Mouse (Mus musculus) CH12.LX (cell line): ENCODE data around the gene Mt1. TPM values are rescaled to one million over a fixed set of nuclear protein-coding genes. Genes with fewer than 3 reads are reported as not detected.

ENCODE experiments used
- DNase-seq: peaks from one replicate; pipeline ENCODE4 v3.0.0-alpha.2; 2013; ENCODE audit errors: extremely low read depth
- H3K27ac ChIP-seq: 2 replicates; pipeline ENCODE4 v1.5.1; 2012; ENCODE audit warnings: low read depth, mild to moderate bottlenecking, control low read depth, moderate library complexity; ENCODE audit not compliant: insufficient read depth
- H3K27me3 ChIP-seq: replicated peaks from 2 replicates; pipeline ENCODE3; 2012; ENCODE audit warnings: inconsistent platforms
- H3K36me3 ChIP-seq, 2 experiments: replicated peaks in 1 of 2; 2 replicates each; pipeline versions ENCODE3 to v1.6.1; 2012; ENCODE audit warnings: inconsistent platforms in 1 of 2, low read length in 1 of 2, mild to moderate bottlenecking in 1 of 2, mixed read lengths in 1 of 2, moderate library complexity in 1 of 2; ENCODE audit not compliant: control insufficient read depth in 1 of 2, insufficient read depth in 1 of 2
- H3K4me1 ChIP-seq, 2 experiments: 2 replicates each; pipeline ENCODE4 v1.6.1; 2012; ENCODE audit warnings: inconsistent platforms in 1 of 2, moderate library complexity in 1 of 2; ENCODE audit not compliant: insufficient read depth in 2 of 2, control insufficient read depth in 1 of 2
- H3K4me2 ChIP-seq: 2 replicates; pipeline ENCODE4 v1.6.1; 2012; ENCODE audit warnings: low read depth, mild to moderate bottlenecking, control low read depth; ENCODE audit not compliant: poor library complexity, insufficient read depth, severe bottlenecking
- H3K4me3 ChIP-seq, 3 experiments: fragments of 150-350 bp in 1 of 3; sonication (generic) in 1 of 3; replicated peaks in 1 of 3; 2 replicates each; pipeline versions ENCODE3 to v1.5.1; 2011 to 2012; ENCODE audit warnings: low read depth in 2 of 3, low read length in 2 of 3, mild to moderate bottlenecking in 2 of 3, moderate library complexity in 2 of 3, control low read depth in 1 of 3, improper control_type of control experiment in 1 of 3, inconsistent platforms in 1 of 3, mixed read lengths in 1 of 3; ENCODE audit not compliant: poor library complexity in 1 of 3
- H3K79me2 ChIP-seq: replicated peaks from 2 replicates; pipeline ENCODE4 v1.6.1; 2012; ENCODE audit warnings: mild to moderate bottlenecking, moderate library complexity; ENCODE audit not compliant: control insufficient read depth, poor library complexity, insufficient read depth, severe bottlenecking; ENCODE audit errors: extremely low read depth
- H3K9ac ChIP-seq: 2 replicates; pipeline ENCODE4 v1.6.1; 2012; ENCODE audit warnings: low read depth, mild to moderate bottlenecking, control low read depth, moderate library complexity; ENCODE audit not compliant: insufficient read depth
- H3K9me3 ChIP-seq: replicated peaks from 2 replicates; pipeline ENCODE3; 2012; ENCODE audit warnings: low read length, inconsistent platforms, mixed read lengths
- BHLHE40 ChIP-seq: IDR thresholded peaks from 2 replicates; pipeline ENCODE4 v1.6.1; 2011; ENCODE audit warnings: mild to moderate bottlenecking, low read depth, low read length, improper control_type of control experiment
- CHD1 ChIP-seq: IDR thresholded peaks from 2 replicates; pipeline ENCODE4 v1.6.1; 2012; ENCODE audit warnings: low read depth, low read length, improper control_type of control experiment, inconsistent platforms
- CHD2 ChIP-seq: IDR thresholded peaks from 2 replicates; pipeline ENCODE4 v1.6.1; 2011; ENCODE audit warnings: low read length, improper control_type of control experiment
- EP300 ChIP-seq: IDR thresholded peaks from 2 replicates; pipeline ENCODE4 v1.6.1; 2011; ENCODE audit warnings: low read length, improper control_type of control experiment
- ETS1 ChIP-seq: conservative IDR thresholded peaks from 2 replicates; pipeline ENCODE4 v1.6.1; 2012; ENCODE audit warnings: low read depth, mild to moderate bottlenecking, inconsistent platforms, low read length, improper control_type of control experiment, moderate library complexity
- GABPA ChIP-seq: IDR thresholded peaks from 2 replicates; pipeline ENCODE4 v1.6.1; 2012; ENCODE audit warnings: low read depth, low read length, improper control_type of control experiment, inconsistent platforms; ENCODE audit not compliant: insufficient replicate concordance
- JUN ChIP-seq: IDR thresholded peaks from 2 replicates; pipeline ENCODE4 v1.6.1; 2011; ENCODE audit warnings: low read depth, mild to moderate bottlenecking, low read length, improper control_type of control experiment, moderate library complexity; ENCODE audit not compliant: insufficient read depth
- KAT2A ChIP-seq: IDR thresholded peaks from 2 replicates; pipeline ENCODE4 v1.6.1; 2012; ENCODE audit warnings: low read length, improper control_type of control experiment, inconsistent platforms; ENCODE audit not compliant: insufficient replicate concordance
- MAFK ChIP-seq: IDR thresholded peaks from 2 replicates; pipeline ENCODE4 v1.6.1; 2011; ENCODE audit warnings: low read length, improper control_type of control experiment; ENCODE audit not compliant: insufficient replicate concordance
- MAX ChIP-seq: IDR thresholded peaks from 2 replicates; pipeline ENCODE4 v1.6.1; 2011; ENCODE audit warnings: low read length, improper control_type of control experiment
- MAZ ChIP-seq: IDR thresholded peaks from 2 replicates; pipeline ENCODE4 v1.6.1; 2012; ENCODE audit warnings: low read depth, mild to moderate bottlenecking, inconsistent platforms, low read length, improper control_type of control experiment, moderate library complexity
- NELFE ChIP-seq: IDR thresholded peaks from 2 replicates; pipeline ENCODE4 v1.6.1; 2011; ENCODE audit warnings: low read depth, low read length, improper control_type of control experiment
- NRF1 ChIP-seq: IDR thresholded peaks from 2 replicates; pipeline ENCODE4 v1.6.1; 2014; ENCODE audit warnings: low read depth, mild to moderate bottlenecking, inconsistent platforms, low read length, improper control_type of control experiment, moderate library complexity
- POLR2AphosphoS2 ChIP-seq: IDR thresholded peaks from 2 replicates; pipeline ENCODE4 v1.6.1; 2011; ENCODE audit warnings: low read depth, low read length, improper control_type of control experiment
- SIN3A ChIP-seq: IDR thresholded peaks from 2 replicates; pipeline ENCODE4 v1.6.1; 2012; ENCODE audit warnings: low read length, improper control_type of control experiment, inconsistent platforms
- TCF12 ChIP-seq: IDR thresholded peaks from 2 replicates; pipeline ENCODE4 v1.6.1; 2014; ENCODE audit warnings: low read depth, mild to moderate bottlenecking, inconsistent platforms, low read length, improper control_type of control experiment
- UBTF ChIP-seq: IDR thresholded peaks from 2 replicates; pipeline ENCODE4 v1.6.1; 2012; ENCODE audit warnings: low read depth, mild to moderate bottlenecking, inconsistent platforms, low read length, improper control_type of control experiment, moderate library complexity
- USF1 ChIP-seq: IDR thresholded peaks from 2 replicates; pipeline ENCODE4 v1.6.1; 2014; ENCODE audit warnings: low read depth, mild to moderate bottlenecking, inconsistent platforms, low read length, improper control_type of control experiment
- ZMIZ1 ChIP-seq: IDR thresholded peaks from 2 replicates; pipeline ENCODE4 v1.6.1; 2012; ENCODE audit warnings: low read depth, mild to moderate bottlenecking, inconsistent platforms, low read length, improper control_type of control experiment
- ZNF384 ChIP-seq: IDR thresholded peaks from 2 replicates; pipeline ENCODE4 v1.6.1; 2012; ENCODE audit warnings: low read depth, low read length, improper control_type of control experiment, inconsistent platforms
- dilution Hi-C: fragments of 300-500 bp; cut with MboI; formaldehyde crosslinking; loops from 2 replicates; pipeline ENCODE4 v1.14.3; 2020; ENCODE audit warnings: low sequenced_read_pairs; ENCODE audit not compliant: extremely low pct_unique_long_range_greater_than_20kb, extremely low pct_ligation_motif_present
- in situ Hi-C: fragments of 300-500 bp; cut with MboI; formaldehyde crosslinking; loops from 3 replicates; pipeline ENCODE4 v1.14.3; 2019; ENCODE audit warnings: low sequenced_read_pairs, low pct_ligation_motif_present, low pct_unique_long_range_greater_than_20kb, mixed read lengths
- polyA plus RNA-seq: library from polyadenylated mRNA; unstranded; fragments of >175 nt; gene quantifications from 2 replicates; pipeline ENCODE4 v1.2.1, GENCODE M21; 2012; ENCODE audit warnings: low read depth; ENCODE audit not compliant: insufficient read length
- total RNA-seq, 2 experiments: library from RNA; depleted of rRNA; stranded (reverse); fragments of 300-350 nt in 1 of 2; fragments of >200 nt in 1 of 2; gene quantifications; 2 replicates each; pipeline ENCODE4 v1.2.3; 2012 to 2014

The Mt1 gene
- total and polyA plus RNA-seq, 3 experiments, result 19.9 to 239 (median 62.7) TPM

DNA sequence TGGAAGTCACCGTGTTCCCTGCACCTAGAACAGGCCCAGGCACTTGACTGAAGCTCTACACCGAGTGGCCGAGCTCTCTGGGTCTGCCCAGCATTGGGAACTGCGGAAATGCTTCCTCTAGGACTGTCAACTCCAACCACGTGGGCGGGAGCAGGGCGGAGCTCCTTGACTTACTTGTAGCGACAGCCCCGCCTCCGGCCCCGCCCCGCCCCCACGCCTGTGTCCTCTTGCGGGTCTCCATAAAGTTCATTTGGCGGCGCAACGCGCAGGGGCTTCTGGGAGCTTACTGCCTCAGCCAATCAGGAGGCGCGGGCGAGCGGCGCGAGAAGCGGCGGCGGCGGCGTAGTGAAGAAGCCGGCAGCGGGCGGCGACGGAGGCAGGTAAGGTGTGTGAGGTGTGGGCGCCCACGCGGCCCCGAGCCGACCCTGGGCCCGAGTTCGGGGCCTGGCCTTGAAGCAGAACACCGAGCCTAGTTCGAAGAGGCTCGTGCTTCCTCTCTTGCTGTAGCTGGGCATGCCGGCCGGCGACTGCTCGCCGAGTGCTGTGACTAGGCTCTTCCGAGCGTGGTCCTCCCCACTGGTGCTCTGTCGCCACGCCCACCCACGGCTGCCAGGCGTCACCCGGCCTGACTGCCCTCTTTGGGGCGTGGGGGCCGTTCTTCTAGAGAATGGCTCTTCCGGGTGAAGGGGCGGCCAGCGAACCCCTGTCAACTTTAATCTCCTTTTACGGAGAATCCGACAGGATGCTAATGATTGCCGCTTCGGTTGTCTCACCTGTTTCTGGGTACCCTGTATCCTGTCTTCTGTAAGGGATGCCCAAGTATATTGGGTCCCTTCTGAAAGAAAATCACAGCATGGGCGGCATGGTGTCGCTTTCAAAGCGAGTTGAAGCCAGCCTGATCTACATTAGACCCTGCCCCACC is 35.6 kb downstream of the Mt1 start, which contains the start of gene Nup93 (continued):
- TF ChIP-seq ZMIZ1, result peak; percentile 62; the same call in 1 of the 2 replicates
- TF ChIP-seq, all 38 proteins: peak for 13

DNA sequence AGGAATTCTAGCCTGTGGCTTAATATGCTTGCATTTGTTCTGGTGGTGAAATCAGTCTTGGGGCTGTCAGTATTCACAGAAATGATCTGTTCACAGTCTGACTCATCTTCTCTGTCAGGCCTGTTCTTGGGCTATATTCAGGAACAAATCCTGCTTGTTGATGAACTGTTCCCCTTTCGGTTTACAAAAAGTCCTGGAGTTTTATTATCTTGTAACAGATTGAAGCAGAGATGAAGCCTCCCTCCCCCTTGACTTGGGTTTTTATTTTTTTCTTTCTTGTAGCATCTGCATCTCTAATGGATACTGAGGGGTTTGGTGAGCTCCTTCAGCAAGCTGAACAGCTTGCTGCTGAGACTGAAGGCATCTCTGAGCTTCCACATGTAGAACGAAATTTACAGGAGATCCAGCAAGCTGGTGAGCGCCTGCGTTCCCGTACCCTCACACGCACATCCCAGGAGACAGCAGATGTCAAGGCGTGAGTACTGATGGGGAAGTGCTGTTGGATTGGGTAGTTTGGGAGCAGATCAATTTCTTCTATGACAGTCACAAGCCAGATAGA is 48.6 kb downstream of the Mt1 start:
- H3K9me3 ChIP-seq, result no peaks in the 10 kb centered on the region
- no peak overlapping the region for H3K4me3 ChIP-seq
- H3K27me3 ChIP-seq, result no peaks in the 10 kb centered on the region
- in situ Hi-C loops, result no loop called here
- H3K36me3 ChIP-seq, result peaks cover 19 to 61% of the 10 kb centered on the region in 2 experiments
- H3K79me2 ChIP-seq, result peaks cover 10% of the 10 kb centered on the region; the same call in 1 of the 2 replicates
- no peak overlapping the region for H3K27ac ChIP-seq
- peaks cover 6 to 48% of the 10 kb centered on the region in 2 experiments for H3K4me1 ChIP-seq
- no peak for TF ChIP-seq MAX
- TF ChIP-seq CHD1, result no peak
- no peak for TF ChIP-seq SIN3A
- no peak for TF ChIP-seq ZMIZ1
- no peak for TF ChIP-seq KAT2A
- TF ChIP-seq GABPA, result no peak
- TF ChIP-seq TCF12, result no peak
- no peak for TF ChIP-seq MAFK
- TF ChIP-seq EP300, result no peak
- TF ChIP-seq CHD2, result no peak
- no peak for TF ChIP-seq ETS1
- no peak for TF ChIP-seq NELFE
- TF ChIP-seq NRF1, result no peak
- no peak for TF ChIP-seq POLR2AphosphoS2
- no peak for TF ChIP-seq JUN
- no peak for TF ChIP-seq BHLHE40
- TF ChIP-seq USF1, result no peak
- TF ChIP-seq UBTF, result no peak
- TF ChIP-seq MAZ, result no peak
- TF ChIP-seq ZNF384, result no peak
- TF ChIP-seq, all 38 proteins: peak for 0
- H3K9ac ChIP-seq, result no peak overlapping the region
- dilution Hi-C loops, result no loop called here
- no peak overlapping the region for H3K4me2 ChIP-seq
- no peak for DNase-seq

Other genes with a start within 250 kb of the Mt1 start
- 101 and 126 TPM in 2 replicates for gene Amfr, start 166.2 kb upstream of the Mt1 start, total RNA-seq (2012; rRNA removed)
- gene Amfr, start 166.2 kb upstream of the Mt1 start, total RNA-seq (2014; rRNA removed), result 79.9 and 102 TPM in 2 replicates
- gene Amfr, start 166.2 kb upstream of the Mt1 start, polyA plus RNA-seq, result 71.0 and 86.7 TPM in 2 replicates
- gene Nudt21, start 142.1 kb upstream of the Mt1 start, total RNA-seq (2012; rRNA removed), result 138 and 142 TPM in 2 replicates
- 247 and 282 TPM in 2 replicates for gene Nudt21, start 142.1 kb upstream of the Mt1 start, total RNA-seq (2014; rRNA removed)
- gene Nudt21, start 142.1 kb upstream of the Mt1 start, polyA plus RNA-seq, result 78.3 and 91.0 TPM in 2 replicates
- gene Ogfod1, start 141.9 kb upstream of the Mt1 start, total RNA-seq (2012; rRNA removed), result 16.6 and 20.1 TPM in 2 replicates
- gene Ogfod1, start 141.9 kb upstream of the Mt1 start, total RNA-seq (2014; rRNA removed), result 23.4 and 26.9 TPM in 2 replicates
- 30.5 and 31.9 TPM in 2 replicates for gene Ogfod1, start 141.9 kb upstream of the Mt1 start, polyA plus RNA-seq
- 7.3 and 10.0 TPM in 2 replicates for gene Bbs2, start 80.2 kb upstream of the Mt1 start, total RNA-seq (2012; rRNA removed)
- 10.4 and 13.0 TPM in 2 replicates for gene Bbs2, start 80.2 kb upstream of the Mt1 start, total RNA-seq (2014; rRNA removed)
- gene Bbs2, start 80.2 kb upstream of the Mt1 start, polyA plus RNA-seq, result 12.0 and 13.1 TPM in 2 replicates
- not detected in 2 replicates for gene Mt4, start 41.9 kb upstream of the Mt1 start, total RNA-seq (2012; rRNA removed)
- gene Mt4, start 41.9 kb upstream of the Mt1 start, total RNA-seq (2014; rRNA removed), result not detected in 2 replicates
- not detected in 2 replicates for gene Mt4, start 41.9 kb upstream of the Mt1 start, polyA plus RNA-seq
- gene Mt3, start 26.5 kb upstream of the Mt1 start, total RNA-seq (2012; rRNA removed), result 20.0 and 20.6 TPM in 2 replicates
- not detected in 2 replicates for gene Mt3, start 26.5 kb upstream of the Mt1 start, total RNA-seq (2014; rRNA removed)
- 1.9 and 2.5 TPM in 2 replicates for gene Mt3, start 26.5 kb upstream of the Mt1 start, polyA plus RNA-seq
- 109 and 212 TPM in 2 replicates for gene Mt2, start 6.4 kb upstream of the Mt1 start, total RNA-seq (2012; rRNA removed)
- 4.1 and 4.3 TPM in 2 replicates for gene Mt2, start 6.4 kb upstream of the Mt1 start, total RNA-seq (2014; rRNA removed)
- 49.4 and 54.4 TPM in 2 replicates for gene Mt2, start 6.4 kb upstream of the Mt1 start, polyA plus RNA-seq
- 46.0 and 65.9 TPM in 2 replicates for gene Nup93, start 35.5 kb downstream of the Mt1 start, total RNA-seq (2012; rRNA removed)
- 86.2 and 88.3 TPM in 2 replicates for gene Nup93, start 35.5 kb downstream of the Mt1 start, total RNA-seq (2014; rRNA removed)
- gene Nup93, start 35.5 kb downstream of the Mt1 start, polyA plus RNA-seq, result 99.6 and 102 TPM in 2 replicates
- 0.17 and 0.21 TPM in 2 replicates for gene Slc12a3, start 150.1 kb downstream of the Mt1 start, total RNA-seq (2012; rRNA removed)
- 0.08 TPM in 1 of 2 replicates, not detected in the other for gene Slc12a3, start 150.1 kb downstream of the Mt1 start, total RNA-seq (2014; rRNA removed)
- 0.19 TPM in 1 of 2 replicates, not detected in the other for gene Slc12a3, start 150.1 kb downstream of the Mt1 start, polyA plus RNA-seq
- 172 and 206 TPM in 2 replicates for gene Herpud1, start 207.4 kb downstream of the Mt1 start, total RNA-seq (2012; rRNA removed)
- gene Herpud1, start 207.4 kb downstream of the Mt1 start, total RNA-seq (2014; rRNA removed), result 243 and 257 TPM in 2 replicates
- 116 and 124 TPM in 2 replicates for gene Herpud1, start 207.4 kb downstream of the Mt1 start, polyA plus RNA-seq